Mouse (Mus musculus) heart, postnatal 0 days (tissue): ENCODE results near the gene Ccnf.

Source experiments
- CTCF ChIP-seq: IDR thresholded peaks from 2 replicates; pipeline ENCODE4 v1.5.1; 2016; ENCODE audit warnings: antibody characterized with exemption, control low read depth, low read depth
- EP300 ChIP-seq: IDR thresholded peaks from 2 replicates; pipeline ENCODE4 v1.6.1; 2016; ENCODE audit warnings: antibody characterized with exemption, low read depth

DNA sequence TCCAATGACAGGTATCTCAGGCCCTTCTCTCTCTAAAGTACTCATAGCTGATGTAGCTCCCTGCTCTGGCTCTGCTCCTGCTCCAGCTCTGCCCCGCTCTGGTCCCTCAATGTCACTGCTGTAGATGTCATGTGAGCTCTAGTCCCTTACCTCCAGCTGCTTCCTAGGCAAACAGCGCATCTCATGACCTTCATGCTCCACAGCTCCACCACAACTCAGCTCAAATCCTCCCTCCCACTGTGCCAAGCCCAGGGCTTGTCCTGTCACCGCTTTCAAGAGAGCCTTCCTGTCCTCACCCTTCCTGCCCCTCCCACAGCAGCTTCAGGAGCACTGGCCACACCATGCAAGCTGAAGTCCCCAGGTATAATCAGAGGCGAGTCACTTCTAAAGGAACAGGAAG lies 51.5 kb downstream of the Ccnf start:
- TF ChIP-seq CTCF = no peak
- TF ChIP-seq EP300 = no peak
